Mouse (Mus musculus): ENCODE data around the gene Nudcd3.

Gene Nudcd3

GRCm38 (mm10) chr11:6200087-6200569 is at the start of gene Nudcd3:
TSS of gene Nudcd3 (minus strand) at chr11:6200415.
- DNase-seq (ENCODE audit: low spot score in 2 of 2) = peak; percentile 70 to 90

- DNase-seq (ENCODE audit: low spot score in 2 of 2) = no peak
Measured at GRCm38 (mm10) chr11:6244707-6245106, 44.5 kb upstream of the Nudcd3 start.

- no peak for DNase-seq (ENCODE audit: low spot score in 2 of 2)
Measured at GRCm38 (mm10) chr11:6233025-6233424, 32.8 kb upstream of the Nudcd3 start.

GRCm38 (mm10) chr11:6230012-6230411 is 29.8 kb upstream of the Nudcd3 start, which contains the start of gene Npc1l1:
TSS of gene Npc1l1 (minus strand) at chr11:6230143.
- DNase-seq (ENCODE audit: low spot score in 2 of 2) = no peak

- DNase-seq (ENCODE audit: low spot score in 2 of 2) = no peak
Measured at GRCm38 (mm10) chr11:6224541-6225229, 24.5 kb upstream of the Nudcd3 start.

- no peak for DNase-seq (ENCODE audit: low spot score in 2 of 2)
Measured at GRCm38 (mm10) chr11:6222187-6222586, 22.0 kb upstream of the Nudcd3 start.

- no peak for DNase-seq (ENCODE audit: low spot score in 2 of 2)
Measured at GRCm38 (mm10) chr11:6219967-6220366, 19.8 kb upstream of the Nudcd3 start.

- DNase-seq (ENCODE audit: low spot score in 2 of 2) = no peak
Measured at GRCm38 (mm10) chr11:6218189-6218896, 18.1 kb upstream of the Nudcd3 start.

- DNase-seq (ENCODE audit: low spot score in 2 of 2) = no peak
Measured at GRCm38 (mm10) chr11:6216834-6217233, 16.6 kb upstream of the Nudcd3 start.

GRCm38 (mm10) chr11:6208158-6208557 is 7.9 kb upstream of the Nudcd3 start:
- no peak for DNase-seq (ENCODE audit: low spot score in 2 of 2)

- DNase-seq (ENCODE audit: low spot score in 2 of 2) = no peak
Measured at GRCm38 (mm10) chr11:6207090-6207489, 6.9 kb upstream of the Nudcd3 start.

- no peak for DNase-seq (ENCODE audit: low spot score in 2 of 2)
Measured at GRCm38 (mm10) chr11:6200570-6200969, 355 bp upstream of the Nudcd3 start.

GRCm38 (mm10) chr11:6199410-6200086 is 667 bp downstream of the Nudcd3 start, which contains the start of gene A730071L15Rik:
TSS of gene A730071L15Rik (plus strand) at chr11:6200029.
- DNase-seq (ENCODE audit: low spot score in 2 of 2) = no peak

- DNase-seq (ENCODE audit: low spot score in 2 of 2) = no peak
Measured at GRCm38 (mm10) chr11:6198449-6198848, 1.8 kb downstream of the Nudcd3 start.

- DNase-seq (ENCODE audit: low spot score in 2 of 2) = no peak
Measured at GRCm38 (mm10) chr11:6196780-6197179, 3.4 kb downstream of the Nudcd3 start.

- peak; percentile 88 to 96 for DNase-seq (ENCODE audit: low spot score in 2 of 2)
Measured at GRCm38 (mm10) chr11:6187878-6188277, 12.3 kb downstream of the Nudcd3 start.

- DNase-seq (ENCODE audit: low spot score in 2 of 2) = no peak
Measured at GRCm38 (mm10) chr11:6187399-6187798, 12.8 kb downstream of the Nudcd3 start.

GRCm38 (mm10) chr11:6184202-6184935 is 15.8 kb downstream of the Nudcd3 start:
- DNase-seq (ENCODE audit: low spot score in 2 of 2) = no peak

- DNase-seq (ENCODE audit: low spot score in 2 of 2) = no peak
Measured at GRCm38 (mm10) chr11:6183246-6183645, 17.0 kb downstream of the Nudcd3 start.

GRCm38 (mm10) chr11:6180811-6181399 is 19.3 kb downstream of the Nudcd3 start:
- no peak for DNase-seq (ENCODE audit: low spot score in 2 of 2)

- DNase-seq (ENCODE audit: low spot score in 2 of 2) = no peak
Measured at GRCm38 (mm10) chr11:6179194-6179593, 21.0 kb downstream of the Nudcd3 start.

Measured in cerebellum, postnatal 4 days (tissue).